Mouse (Mus musculus) NIH3T3 (cell line): ENCODE data around the gene Ccdc62.

ENCODE experiments used
- DNase-seq: peaks from one replicate; pipeline ENCODE4 v3.0.0-alpha.2; 2012; ENCODE audit warnings: low read depth

Ccdc62 gene

DNA sequence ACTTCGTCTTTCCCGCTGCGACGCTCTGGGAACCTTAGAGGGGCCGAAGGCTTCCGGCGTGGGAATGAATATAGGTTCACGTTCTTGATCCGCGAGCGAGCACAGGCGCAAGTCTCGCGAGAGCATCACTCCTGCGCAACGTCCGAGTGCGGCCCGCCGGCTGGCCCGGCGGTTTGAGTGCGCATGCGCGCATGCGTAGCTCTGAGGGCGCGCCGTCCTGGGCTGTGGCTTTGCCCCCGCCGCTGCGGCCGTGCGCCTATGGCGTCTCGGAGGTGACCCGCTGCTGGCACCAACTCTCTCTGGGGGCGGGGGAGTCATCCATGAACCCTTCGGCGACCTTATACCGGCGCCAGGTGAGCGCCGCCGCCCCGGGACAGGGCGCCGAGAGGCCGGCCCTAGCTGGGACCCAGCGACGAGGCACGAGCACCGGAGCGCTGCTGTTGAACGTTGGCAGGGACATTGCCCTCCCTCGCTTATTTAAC is at the start of gene Ccdc62:
Ccdc62 (plus strand) TSS at position 172 of the 482 bp plus-strand sequence.
- DNase-seq: peak; percentile 99

DNA sequence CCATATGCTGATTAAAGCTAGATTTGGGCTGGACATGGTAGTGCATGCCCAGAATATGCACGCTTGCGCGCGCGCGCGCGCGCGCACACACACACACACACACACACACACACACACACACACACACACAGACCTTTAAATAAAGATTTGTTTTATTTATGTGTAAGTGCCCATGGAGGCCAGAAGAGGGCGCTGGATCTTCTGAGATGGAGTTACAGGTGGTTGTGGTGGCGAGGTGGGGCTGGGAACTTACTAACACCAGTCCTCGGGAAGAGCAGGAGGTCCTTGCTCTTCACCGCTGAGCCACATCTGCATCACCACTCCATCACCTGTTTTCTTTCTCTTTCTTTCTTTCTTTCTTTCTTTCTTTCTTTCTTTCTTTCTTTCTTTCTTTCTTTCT is 49.7 kb upstream of the Ccdc62 start:
- DNase-seq: no peak

DNA sequence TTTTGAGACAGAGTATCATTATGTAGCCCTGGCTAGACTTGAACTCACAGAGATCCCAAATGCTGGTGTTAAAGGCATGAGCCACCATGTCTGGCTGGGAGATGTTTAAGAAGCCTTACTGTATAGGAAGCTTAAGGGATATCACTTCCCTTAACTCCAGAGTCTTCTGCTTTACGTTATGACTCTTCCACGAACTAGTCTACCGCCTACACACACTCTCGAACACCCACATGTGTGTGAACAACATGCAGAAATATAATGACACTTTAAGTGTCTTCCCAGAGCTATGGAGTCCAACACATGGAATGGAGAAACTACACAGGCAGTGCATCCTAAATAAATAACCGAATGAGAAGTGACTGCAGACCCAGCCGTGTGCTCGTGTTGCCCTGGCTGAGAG is 46.6 kb upstream of the Ccdc62 start:
- no peak for DNase-seq

DNA sequence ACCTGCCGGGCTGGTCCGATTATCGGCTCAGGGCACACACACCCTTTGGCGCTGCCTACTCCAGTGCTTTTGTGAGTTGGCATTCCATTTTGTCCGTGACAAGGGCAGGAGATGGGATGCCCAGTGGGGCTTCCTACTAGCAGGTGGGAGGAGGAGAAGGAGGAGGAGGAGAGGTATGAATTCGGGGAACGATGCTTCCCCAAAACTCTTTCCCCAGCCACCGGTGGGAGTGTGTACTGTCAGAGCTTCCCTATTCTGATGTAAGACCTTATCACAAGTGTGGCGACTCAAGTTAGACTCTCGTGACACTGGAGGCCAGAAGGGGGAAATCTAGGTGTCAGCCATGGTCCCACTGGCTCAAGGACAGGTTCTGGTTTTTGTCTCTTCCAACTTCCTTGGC is 46.1 kb upstream of the Ccdc62 start:
- DNase-seq: no peak

DNA sequence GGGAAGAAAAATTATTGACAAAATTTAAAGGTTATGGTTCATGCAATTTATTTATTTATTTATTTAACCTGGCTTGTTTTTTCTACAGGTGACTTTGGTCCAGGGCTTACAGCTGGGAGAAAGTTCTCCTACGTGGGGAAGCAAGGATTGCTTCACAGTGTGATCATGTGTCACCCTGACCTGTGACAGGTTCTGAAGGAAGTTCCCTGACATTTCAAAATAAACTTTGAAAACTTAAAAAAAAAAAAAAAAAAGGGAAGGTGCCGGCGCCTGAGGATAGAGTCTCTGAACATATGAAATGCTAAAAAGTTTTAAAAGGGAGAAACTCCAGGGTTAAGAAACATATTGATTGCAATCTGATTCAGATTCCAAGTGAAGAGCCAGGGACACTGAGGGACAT is 44.1 kb upstream of the Ccdc62 start:
- DNase-seq: no peak

DNA sequence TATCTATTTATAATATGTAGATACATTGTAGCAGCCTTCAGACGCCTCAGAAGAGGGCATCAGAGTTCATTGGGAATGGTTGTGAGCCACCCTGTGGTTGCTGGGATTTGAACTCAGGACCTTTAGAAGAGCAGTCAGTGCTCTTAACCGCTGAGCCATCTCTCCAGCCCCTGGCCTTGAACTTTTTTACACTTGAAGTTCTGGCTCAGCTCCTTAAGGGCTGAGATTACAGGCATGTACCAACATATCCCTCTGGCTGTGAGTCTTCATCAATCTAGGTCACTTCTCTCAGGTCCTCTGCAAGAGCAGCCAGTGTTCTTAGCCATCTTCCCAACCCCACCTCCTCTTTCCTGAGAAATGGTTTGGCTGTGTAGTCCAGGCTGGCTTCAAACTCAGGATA is 40.2 kb upstream of the Ccdc62 start:
- DNase-seq: no peak

DNA sequence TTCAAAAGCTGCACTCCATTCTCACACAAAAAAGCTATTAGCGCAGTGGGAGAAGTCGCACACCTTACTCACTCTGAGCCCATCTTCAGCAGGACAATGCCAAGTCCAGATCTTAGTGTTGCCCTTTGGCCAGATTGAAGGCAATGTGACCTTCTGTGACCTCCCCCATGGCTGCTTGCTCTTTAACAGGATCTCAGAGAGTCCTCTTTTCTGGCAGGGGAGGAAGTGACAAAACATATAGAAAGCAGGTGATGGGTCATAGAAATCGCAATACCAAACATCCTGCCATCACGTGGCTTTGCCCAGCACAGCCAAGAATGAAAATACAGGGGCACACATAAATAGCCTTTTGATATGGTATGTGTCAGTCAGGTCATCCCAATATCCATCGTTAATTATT is 39.5 kb upstream of the Ccdc62 start:
- no peak for DNase-seq

DNA sequence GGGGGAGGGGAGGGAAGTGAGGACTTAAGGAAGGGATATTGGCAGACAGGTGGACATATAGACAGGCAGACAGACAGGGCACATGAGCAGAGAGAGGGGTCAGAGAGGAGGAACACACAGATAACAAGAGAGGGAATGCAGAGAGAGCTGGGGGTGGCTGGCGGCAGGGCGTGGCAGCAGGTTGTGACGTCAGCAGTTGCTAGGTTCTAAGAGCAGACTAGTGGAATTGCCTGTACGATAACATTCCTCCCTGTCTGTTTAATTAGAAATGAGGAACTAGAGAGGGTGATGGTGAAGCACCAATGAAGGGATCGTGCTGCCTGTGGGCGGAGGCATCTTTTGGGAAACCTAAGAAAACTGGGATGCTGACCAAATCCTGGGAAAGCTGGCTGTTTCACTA is 38.8 kb upstream of the Ccdc62 start:
- DNase-seq: peak; percentile 32

DNA sequence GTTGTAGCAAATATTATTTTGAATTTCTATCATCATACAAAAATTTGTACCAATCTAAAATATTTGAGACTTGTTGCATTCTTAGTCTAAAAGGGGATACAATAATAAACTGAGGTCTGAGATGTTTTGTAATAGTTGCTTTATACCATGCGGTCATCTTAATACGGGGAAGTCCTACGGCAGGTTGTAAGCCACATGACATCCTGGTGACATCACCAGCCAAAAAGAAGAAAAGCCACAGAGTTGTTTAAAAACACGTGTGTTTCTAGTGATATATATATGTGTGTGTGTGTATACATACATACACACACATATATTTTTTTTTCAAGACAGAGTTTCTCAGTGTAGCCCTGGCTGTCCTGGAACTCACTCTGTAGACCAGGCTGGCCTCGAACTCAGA is 37.0 kb upstream of the Ccdc62 start:
- DNase-seq: no peak

DNA sequence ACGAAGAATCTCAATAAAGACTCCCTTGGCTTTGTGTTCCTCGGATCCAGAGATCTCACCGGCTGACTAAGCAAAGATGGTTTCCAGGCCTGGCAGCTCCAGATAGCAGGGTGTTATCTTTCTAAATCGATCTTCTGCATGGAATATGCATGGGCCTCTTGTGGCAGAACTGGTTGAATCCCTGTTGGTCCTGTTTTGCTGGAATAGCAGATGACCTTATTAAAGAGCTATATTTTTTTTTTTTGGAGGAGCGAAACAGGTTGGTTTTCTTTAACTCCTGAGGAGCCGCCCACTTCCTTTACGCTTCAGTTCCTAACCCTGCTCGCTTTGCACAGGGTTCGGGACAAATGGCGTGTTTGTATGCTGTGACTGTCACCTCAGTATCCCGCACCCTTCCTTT is 34.1 kb upstream of the Ccdc62 start:
- DNase-seq: no peak

DNA sequence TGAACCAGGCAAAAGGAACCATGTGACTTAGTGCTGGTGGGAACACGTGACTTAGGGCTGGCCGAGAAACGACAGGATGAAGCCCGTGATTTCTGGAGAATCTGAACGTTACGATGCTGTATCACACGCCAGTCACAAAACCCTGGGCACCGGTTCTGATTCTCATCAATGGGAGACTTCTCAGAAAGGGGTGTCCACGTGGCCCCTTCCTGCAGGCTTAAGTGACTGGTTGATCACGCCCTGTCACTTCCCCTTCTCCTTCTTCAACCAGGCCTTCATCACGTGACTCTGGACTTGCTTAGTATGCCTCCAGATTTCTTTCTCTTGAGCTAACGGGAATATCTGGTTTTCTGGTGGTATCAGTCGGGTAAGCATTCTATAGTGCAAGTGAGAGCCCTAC is 33.1 kb upstream of the Ccdc62 start:
- no peak for DNase-seq

DNA sequence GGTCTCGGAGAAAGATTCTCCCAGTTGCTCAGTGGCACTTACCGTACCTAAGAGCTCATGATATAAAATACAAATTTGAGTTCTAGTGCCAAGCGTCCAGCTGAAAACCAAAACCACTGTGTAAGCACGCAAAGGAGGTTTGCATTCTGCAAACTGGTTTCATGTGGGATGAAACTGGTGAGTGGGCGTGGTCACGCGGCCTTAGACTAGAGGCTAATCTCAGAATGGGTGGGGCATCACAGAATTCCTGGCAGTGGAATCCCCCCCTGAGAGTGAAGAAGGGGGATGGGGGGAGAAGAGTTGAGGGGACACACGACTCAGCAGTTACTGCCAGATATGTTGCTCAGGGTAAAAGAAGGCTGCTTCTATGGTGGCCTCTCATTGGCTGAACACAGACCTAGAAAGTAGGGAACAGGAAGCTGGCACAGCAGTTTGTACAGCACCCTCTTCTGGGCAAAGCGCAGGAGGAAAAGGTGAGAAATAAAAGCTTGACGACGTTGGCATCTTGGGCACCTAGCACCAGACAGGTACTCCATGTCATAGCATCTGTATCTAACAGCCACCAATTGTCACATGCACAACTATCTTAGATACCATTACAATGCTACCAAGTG is 26.3 kb upstream of the Ccdc62 start:
- peak; percentile 22 for DNase-seq

DNA sequence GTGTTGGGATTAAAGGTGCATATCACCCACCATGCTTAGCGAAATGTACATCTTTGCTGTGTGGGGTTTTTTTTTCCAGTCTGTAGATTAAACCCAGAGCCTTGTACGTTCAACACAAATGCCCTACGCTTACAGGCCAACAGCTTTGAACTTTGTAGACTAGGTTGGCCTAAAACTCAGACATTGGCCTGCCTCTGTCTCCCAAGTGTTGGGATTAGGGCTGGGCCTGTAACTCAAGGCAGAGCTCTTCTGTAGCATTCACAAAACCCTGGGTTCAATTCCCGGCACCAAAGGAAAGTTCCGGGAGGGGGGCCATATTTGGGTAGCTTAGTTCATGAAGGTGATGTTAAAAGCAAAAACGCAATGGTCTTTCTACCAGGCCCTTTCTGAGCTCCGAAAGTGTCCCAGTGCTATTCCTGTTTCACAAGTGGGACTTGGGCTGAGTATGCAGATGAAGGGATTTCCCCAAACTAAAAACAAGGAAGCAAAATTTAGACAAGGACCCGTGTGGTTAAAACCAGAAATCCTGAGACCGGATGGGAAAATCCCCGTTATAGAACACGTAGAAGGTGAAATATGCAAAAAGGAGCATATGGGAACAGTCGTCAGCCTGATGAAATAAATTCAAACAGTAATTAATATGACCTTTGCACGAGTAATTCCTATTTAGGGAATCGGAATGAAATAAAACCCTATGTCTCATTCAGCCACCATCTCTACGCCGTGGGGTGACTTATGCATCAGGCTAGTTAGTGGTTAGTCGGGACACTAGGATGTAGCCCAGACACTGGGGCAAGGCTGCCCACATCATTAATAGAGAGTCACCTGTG is 24.1 kb upstream of the Ccdc62 start:
- DNase-seq: no peak

DNA sequence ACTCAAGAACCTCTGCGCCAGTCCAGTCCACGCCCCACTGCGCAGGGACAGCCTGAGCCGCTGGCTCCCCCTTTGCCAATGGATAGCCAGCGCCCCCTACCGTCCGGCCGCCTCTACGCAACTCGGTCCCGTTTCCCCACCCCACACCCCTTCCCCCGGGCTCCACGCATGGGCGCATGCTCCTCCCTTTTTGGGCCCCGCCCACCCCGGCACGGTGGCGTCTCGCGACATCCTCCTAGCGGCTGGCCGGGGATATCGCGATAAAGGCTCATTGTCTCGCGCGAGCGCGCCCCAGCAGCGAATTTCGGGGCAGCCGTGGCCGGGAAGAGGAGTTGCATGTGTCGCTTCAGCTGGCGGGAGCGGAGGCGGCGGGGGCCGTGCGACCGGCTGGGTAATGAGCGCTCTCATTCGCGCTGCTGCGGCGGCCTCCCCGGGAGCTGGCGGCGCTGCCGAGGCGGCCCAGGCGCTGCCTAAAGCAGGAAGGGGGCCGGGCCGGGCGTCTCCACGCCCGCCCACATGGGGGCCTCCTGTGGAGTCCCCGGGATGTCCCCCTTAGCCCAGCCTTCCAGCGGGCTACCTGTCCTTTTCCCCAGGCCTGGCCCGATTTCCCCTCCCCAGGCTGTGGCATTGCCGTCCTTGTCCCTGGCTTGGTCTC is 23.4 kb upstream of the Ccdc62 start, which contains the start of gene Denr:
Denr (plus strand) TSS at position 200 of the 655 bp plus-strand sequence.
- peak; percentile 99 for DNase-seq

DNA sequence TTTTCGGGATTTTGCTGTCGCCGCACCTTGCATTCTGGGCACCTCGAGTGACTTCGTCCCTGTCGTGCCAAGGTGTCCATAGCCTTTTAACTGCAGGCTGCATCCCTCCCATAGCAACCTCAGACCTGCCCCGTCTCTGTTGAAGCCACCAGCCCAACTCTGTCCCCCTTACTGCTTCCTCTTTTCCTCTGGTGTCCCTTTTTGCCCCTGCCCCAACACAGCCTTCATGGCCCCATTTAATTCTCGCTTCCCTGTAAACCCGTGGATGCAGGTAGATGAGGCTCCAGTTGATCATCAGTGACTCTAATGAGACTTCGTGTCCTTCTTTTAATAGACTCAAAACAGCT is 22.9 kb upstream of the Ccdc62 start:
- DNase-seq: no peak

DNA sequence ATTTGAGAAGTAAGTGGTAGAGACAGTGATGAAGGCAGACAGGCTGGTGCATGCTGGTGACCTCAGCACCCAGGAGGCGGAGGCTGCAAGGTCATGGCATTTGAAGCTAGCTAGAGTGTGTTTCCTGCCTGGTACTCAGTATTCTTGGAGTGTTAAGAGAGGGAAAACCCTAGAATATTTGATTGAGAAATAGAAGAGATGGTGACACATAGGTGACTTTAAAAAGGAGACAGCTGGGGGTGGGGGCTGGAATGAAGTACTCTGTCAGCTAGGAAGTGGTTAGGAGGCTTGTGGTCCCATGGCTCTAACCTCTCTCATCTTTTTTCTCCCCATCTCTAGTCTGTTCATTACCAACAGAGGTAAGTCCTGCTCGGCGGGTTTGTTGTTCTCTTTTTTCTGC is 15.6 kb upstream of the Ccdc62 start:
- DNase-seq: no peak

DNA sequence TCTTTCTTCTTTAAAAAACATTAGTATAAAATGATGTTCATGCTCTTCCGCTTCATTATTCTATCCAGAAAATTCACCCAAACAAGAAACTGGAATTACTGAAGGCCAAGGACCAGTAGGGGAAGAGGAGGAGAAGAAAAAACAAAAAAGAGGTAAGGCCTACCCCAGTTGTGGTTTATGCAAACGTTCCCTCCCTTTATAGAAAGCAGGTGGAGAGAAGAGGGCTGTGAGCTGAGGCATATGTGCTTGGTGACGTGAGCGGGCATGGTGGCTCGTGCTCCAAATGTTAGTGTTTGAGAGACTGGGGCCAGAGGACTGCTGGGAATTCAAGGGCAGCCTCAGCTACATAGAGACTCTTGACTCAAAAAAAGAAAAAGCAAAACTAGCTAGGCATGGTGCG is 8.4 kb upstream of the Ccdc62 start:
- DNase-seq: no peak

DNA sequence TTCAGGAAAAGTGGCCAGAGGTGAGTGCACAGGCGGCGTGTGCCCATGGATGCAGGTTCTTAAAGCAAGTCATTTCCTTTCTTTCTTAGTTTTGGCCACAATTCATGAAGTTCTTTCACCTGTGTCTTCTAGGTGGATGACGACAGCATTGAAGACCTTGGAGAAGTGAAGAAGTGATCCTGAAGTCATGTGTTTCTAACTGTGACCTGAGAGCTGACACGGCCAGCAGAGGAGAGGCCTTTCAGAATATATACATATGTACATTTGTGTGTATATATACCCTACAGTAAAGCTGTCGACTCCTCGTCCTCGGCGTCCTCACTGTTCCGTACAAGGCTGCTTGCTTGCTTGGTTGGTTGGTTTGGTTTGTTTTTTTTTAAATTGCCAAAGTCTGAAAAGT is 3.4 kb upstream of the Ccdc62 start, which contains the start of gene Gm43518:
Gm43518 (plus strand) TSS at position 301 of the 400 bp plus-strand sequence.
- DNase-seq: no peak

DNA sequence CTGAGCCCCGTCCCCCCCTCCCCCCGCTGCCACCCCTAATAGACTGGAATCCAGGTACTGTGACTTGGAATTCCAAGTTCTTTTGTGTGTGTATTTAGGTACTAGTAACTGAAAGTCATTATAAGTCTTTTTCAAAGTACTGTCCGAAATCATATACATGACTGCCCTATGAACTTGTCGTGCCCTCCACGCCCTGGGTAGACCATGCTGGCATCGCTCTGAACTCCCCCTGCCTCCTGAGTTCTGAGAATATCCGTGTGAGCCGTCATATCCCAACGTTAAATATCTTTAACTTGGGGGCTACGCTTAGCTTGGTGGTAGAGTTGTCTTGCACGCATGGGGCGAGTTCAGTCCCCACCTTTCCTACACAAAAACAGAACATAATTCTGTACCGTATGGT is 652 bp downstream of the Ccdc62 start:
- DNase-seq: no peak

DNA sequence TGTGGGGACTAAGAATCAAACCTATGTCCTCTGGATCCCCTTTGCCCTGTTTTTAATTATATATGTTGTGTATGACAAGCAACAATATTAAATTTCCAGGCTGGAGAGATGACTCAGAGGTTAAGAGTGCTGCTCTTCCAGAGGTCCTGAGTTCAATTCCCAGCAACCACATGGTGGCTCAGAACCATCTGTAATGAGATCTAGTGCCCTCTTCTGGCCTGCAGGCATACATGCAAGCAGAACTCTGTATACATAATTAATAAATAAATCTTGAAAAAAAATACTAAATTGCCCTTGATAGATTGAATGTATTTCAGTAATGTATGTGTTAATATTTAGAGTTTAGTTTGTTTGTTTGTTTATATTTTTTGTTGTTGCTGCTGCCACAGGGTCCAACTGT is 2.4 kb downstream of the Ccdc62 start:
- DNase-seq: peak; percentile 11

DNA sequence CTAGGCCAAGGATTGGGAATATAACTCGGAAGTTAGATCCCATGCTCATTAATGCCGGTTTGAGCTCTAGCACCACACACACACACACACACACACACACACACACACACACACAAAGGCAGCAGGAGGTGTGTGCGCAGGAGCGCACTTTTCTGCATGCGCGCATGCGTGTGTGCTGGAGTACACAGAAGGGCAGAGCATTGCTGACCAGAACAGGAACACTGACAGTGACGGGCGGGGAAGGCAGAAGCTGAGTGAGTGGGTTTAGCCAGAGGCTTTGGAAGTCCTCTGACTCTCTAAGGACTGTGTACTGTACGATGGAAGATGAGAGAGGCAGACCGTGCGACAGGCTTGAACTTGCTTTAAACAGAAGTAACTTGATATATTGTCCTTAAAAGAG is 3.1 kb downstream of the Ccdc62 start:
- DNase-seq: no peak

DNA sequence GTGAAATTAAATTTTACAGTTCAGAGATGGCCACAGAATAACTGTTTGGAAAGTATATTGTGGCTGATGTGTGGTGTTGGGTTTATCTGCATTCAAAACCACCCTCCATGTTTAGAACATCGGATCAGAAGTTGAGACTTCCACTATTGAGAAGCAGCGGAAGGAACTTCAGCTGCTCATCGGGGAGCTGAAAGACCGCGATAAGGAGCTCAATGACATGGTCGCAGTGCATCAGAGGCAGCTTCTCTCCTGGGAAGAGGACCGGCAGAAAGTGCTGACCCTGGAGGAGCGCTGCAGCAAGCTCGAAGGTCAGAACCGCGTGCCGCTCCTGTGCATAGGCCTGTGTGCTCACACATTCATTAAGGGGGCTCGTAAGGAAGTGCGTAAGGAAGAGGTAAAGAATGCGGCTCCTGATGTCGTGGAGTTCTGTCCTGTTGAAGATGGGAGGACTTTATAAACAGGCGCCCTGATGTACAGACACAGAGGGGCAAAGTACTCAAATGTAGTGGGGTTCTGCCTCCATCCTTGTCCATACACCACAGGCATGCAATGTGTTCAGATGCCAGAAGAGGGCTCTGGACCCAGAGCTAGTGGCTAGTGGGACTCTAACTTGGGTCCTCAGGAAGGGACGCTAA is 3.6 kb downstream of the Ccdc62 start:
- DNase-seq: peak; percentile 36

DNA sequence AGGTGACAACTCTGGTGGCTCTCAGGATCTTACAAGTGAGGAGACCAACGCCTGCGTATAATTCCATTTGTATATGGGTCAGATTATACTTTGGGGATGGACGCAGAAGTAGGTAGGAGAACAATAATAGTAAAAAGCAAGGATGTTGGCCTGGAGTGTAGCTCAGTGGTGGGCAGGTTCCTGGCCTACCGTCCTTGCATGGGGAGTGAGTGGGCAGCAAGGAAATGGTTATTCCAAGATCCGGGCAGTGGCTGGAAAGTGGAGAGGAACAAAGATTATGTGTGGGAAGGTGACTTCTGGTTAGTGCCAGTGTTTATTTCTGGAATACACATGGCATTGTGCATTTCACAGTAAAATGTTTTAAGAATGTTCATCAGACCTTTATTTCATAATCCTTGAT is 5.5 kb downstream of the Ccdc62 start:
- DNase-seq: no peak
